Mouse (Mus musculus): ENCODE data around the gene Wwox. TPM values are rescaled to one million over a fixed set of nuclear protein-coding genes. Genes with fewer than 3 reads are reported as not detected.

Wwox gene
- total and polyA plus RNA-seq, 3 experiments: 7.6 to 61.8 (median 12.2) TPM

GRCm38 (mm10) chr8:114452278-114452677 is 12.8 kb downstream of the Wwox start:
- Histone ChIP-seq H3K4me3 (ENCODE audit: control insufficient read depth in 1 of 2, insufficient read depth in 1 of 2, low read depth in 2 of 2, low read length in 2 of 2) (no peak overlapping the region), H3K9me3 (replicated peaks; ENCODE audit: insufficient read depth, low read length) (no peaks in the 10 kb centered on the region), H3K4me1 (ENCODE audit: control insufficient read depth in 1 of 2, insufficient read depth in 2 of 2, low read length in 2 of 2) (peaks cover 0 to 3% of the 10 kb centered on the region in 2 experiments; a peak in 1 of 4 replicates), H3K27ac (ENCODE audit: control insufficient read depth, low read depth, low read length) (no peak overlapping the region), H3K9ac (ENCODE audit: control insufficient read depth, low read depth, low read length, poor library complexity, severe bottlenecking) (no peak overlapping the region), H3K79me2 (ENCODE audit: control insufficient read depth, insufficient read depth, low read length, poor library complexity) (no peaks in the 10 kb centered on the region), H3K27me3 (ENCODE audit: control insufficient read depth in 1 of 2, insufficient read depth in 2 of 2, low read length in 2 of 2) (no peaks in the 10 kb centered on the region), H3K36me3 (ENCODE audit: control insufficient read depth in 1 of 2, insufficient read depth in 2 of 2, low read length in 2 of 2) (peaks cover 0 to 3% of the 10 kb centered on the region in 2 experiments; a peak in 2 of 4 replicates)
- no peak for TF ChIP-seq POLR2A (IDR thresholded peaks at IDR 0.05; ENCODE audit: control insufficient read depth in 1 of 2, insufficient read depth in 1 of 2, low read depth in 1 of 2, low read length in 2 of 2, poor library complexity in 1 of 2)
- no peak for TF ChIP-seq ETS1 (IDR thresholded peaks at IDR 0.05; ENCODE audit: low read depth, low read length)
- TF ChIP-seq CTCF (IDR thresholded peaks at IDR 0.05 in 2 of 3, conservative IDR thresholded peaks at IDR 0.05 in 1 of 3; ENCODE audit: control insufficient read depth in 1 of 3, insufficient read depth in 1 of 3, low read depth in 2 of 3, low read length in 3 of 3, poor library complexity in 1 of 3, severe bottlenecking in 1 of 3): no peak
- no peak for TF ChIP-seq MAFK (IDR thresholded peaks at IDR 0.05; ENCODE audit: borderline replicate concordance, low read depth, low read length)
- TF ChIP-seq ELF1 (IDR thresholded peaks at IDR 0.05; ENCODE audit: low read depth, low read length): no peak
- no peak for TF ChIP-seq KAT2A (conservative IDR thresholded peaks at IDR 0.05; ENCODE audit: low read depth, low read length)
- no peak for TF ChIP-seq ZC3H11A (IDR thresholded peaks at IDR 0.05; ENCODE audit: low read depth, low read length)
- no peak for TF ChIP-seq MAX (IDR thresholded peaks at IDR 0.05; ENCODE audit: low read length)
- no peak for TF ChIP-seq SMC3 (IDR thresholded peaks at IDR 0.05; ENCODE audit: low read depth, low read length)
- no peak for TF ChIP-seq TBP (IDR thresholded peaks at IDR 0.05; ENCODE audit: low read depth, low read length)
- no peak for DNase-seq (ENCODE audit: low read depth, low spot score)

- TF ChIP-seq ZC3H11A (IDR thresholded peaks at IDR 0.05; ENCODE audit: low read depth, low read length): peak; percentile 56
- TF ChIP-seq KAT2A (conservative IDR thresholded peaks at IDR 0.05; ENCODE audit: low read depth, low read length): no peak
- peak; percentile 47 to 85 (median 64) for TF ChIP-seq CTCF (IDR thresholded peaks at IDR 0.05 in 2 of 3, conservative IDR thresholded peaks at IDR 0.05 in 1 of 3; ENCODE audit: control insufficient read depth in 1 of 3, insufficient read depth in 1 of 3, low read depth in 2 of 3, low read length in 3 of 3, poor library complexity in 1 of 3, severe bottlenecking in 1 of 3)
- peak; percentile 71 for TF ChIP-seq SMC3 (IDR thresholded peaks at IDR 0.05; ENCODE audit: low read depth, low read length)
- peak; percentile 86 for TF ChIP-seq RAD21 (IDR thresholded peaks at IDR 0.05; ENCODE audit: low read depth, low read length)
- no peak for TF ChIP-seq GABPA (IDR thresholded peaks at IDR 0.05; ENCODE audit: low read depth, low read length)
- peaks cover 0 to 3% of the 10 kb centered on the region in 2 experiments; a peak in 2 of 4 replicates for H3K36me3 ChIP-seq (ENCODE audit: control insufficient read depth in 1 of 2, insufficient read depth in 2 of 2, low read length in 2 of 2)
- no peaks in the 10 kb centered on the region for H3K27me3 ChIP-seq (ENCODE audit: control insufficient read depth in 1 of 2, insufficient read depth in 2 of 2, low read length in 2 of 2)
Observed at GRCm38 (mm10) chr8:114452781-114453221, 13.3 kb downstream of the Wwox start.

GRCm38 (mm10) chr8:114455302-114455701 is 15.8 kb downstream of the Wwox start:
- no peak overlapping the region for H3K27ac ChIP-seq (ENCODE audit: control insufficient read depth, low read depth, low read length)
- no peak for DNase-seq (ENCODE audit: low read depth, low spot score)
- no peak overlapping the region for H3K4me3 ChIP-seq (ENCODE audit: control insufficient read depth in 1 of 2, insufficient read depth in 1 of 2, low read depth in 2 of 2, low read length in 2 of 2)
- TF ChIP-seq MAFK (IDR thresholded peaks at IDR 0.05; ENCODE audit: borderline replicate concordance, low read depth, low read length): peak; percentile 64
- TF ChIP-seq MYC (IDR thresholded peaks at IDR 0.05; ENCODE audit: low read depth, low read length): no peak
- no peaks in the 10 kb centered on the region for H3K79me2 ChIP-seq (ENCODE audit: control insufficient read depth, insufficient read depth, low read length, poor library complexity)
- H3K9me3 ChIP-seq (replicated peaks; ENCODE audit: insufficient read depth, low read length): no peaks in the 10 kb centered on the region
- H3K36me3 ChIP-seq (ENCODE audit: control insufficient read depth in 1 of 2, insufficient read depth in 2 of 2, low read length in 2 of 2): peaks cover 0 to 3% of the 10 kb centered on the region in 2 experiments; a peak in 2 of 4 replicates
- H3K27me3 ChIP-seq (ENCODE audit: control insufficient read depth in 1 of 2, insufficient read depth in 2 of 2, low read length in 2 of 2): no peaks in the 10 kb centered on the region
- no peak overlapping the region for H3K9ac ChIP-seq (ENCODE audit: control insufficient read depth, low read depth, low read length, poor library complexity, severe bottlenecking)
- peaks cover 0 to 3% of the 10 kb centered on the region in 2 experiments; a peak in 1 of 4 replicates for H3K4me1 ChIP-seq (ENCODE audit: control insufficient read depth in 1 of 2, insufficient read depth in 2 of 2, low read length in 2 of 2)

More at GRCm38 (mm10) chr8:114452781-114453221, 13.3 kb downstream of the Wwox start:
- no peaks in the 10 kb centered on the region for H3K9me3 ChIP-seq (replicated peaks; ENCODE audit: insufficient read depth, low read length)
- H3K4me1 ChIP-seq (ENCODE audit: control insufficient read depth in 1 of 2, insufficient read depth in 2 of 2, low read length in 2 of 2): peaks cover 0 to 3% of the 10 kb centered on the region in 2 experiments; a peak in 1 of 4 replicates
- no peak overlapping the region for H3K4me3 ChIP-seq (ENCODE audit: control insufficient read depth in 1 of 2, insufficient read depth in 1 of 2, low read depth in 2 of 2, low read length in 2 of 2)
- H3K27ac ChIP-seq (ENCODE audit: control insufficient read depth, low read depth, low read length): no peak overlapping the region
- H3K79me2 ChIP-seq (ENCODE audit: control insufficient read depth, insufficient read depth, low read length, poor library complexity): no peaks in the 10 kb centered on the region
- peak; percentile 77 for DNase-seq (ENCODE audit: low read depth, low spot score)
- peak overlapping the region; percentile 38; the same call in 1 of the 2 replicates for H3K9ac ChIP-seq (ENCODE audit: control insufficient read depth, low read depth, low read length, poor library complexity, severe bottlenecking)
